Mouse (Mus musculus): ENCODE data around the gene Bfar. TPM values are rescaled to one million over a fixed set of nuclear protein-coding genes. Genes with fewer than 3 reads are reported as not detected.
"Not testable (repeated sequence)": the region's sequence is repeated elsewhere in the genome, so short reads cannot be mapped to it uniquely, and the experiment has no call there.

The Bfar gene
- polyA plus RNA-seq, 1 experiment from 2014 or later, result 43.3 TPM

- not testable (repeated sequence) for H3K36me3 ChIP-seq (ENCODE audit: control insufficient read depth, insufficient read depth, low read length); H3K9ac ChIP-seq (ENCODE audit: low read length); DNase-seq (ENCODE audit: low spot score); H3K4me1 ChIP-seq (replicated peaks; ENCODE audit: control insufficient read depth, insufficient read depth, low read length); H3K27ac ChIP-seq (ENCODE audit: low read depth); H3K4me3 ChIP-seq (ENCODE audit: low read depth, low read length); H3K27me3 ChIP-seq (replicated peaks; ENCODE audit: control insufficient read depth, insufficient read depth, low read length); ATAC-seq (replicated peaks; ENCODE audit: low FRiP score, low TSS enrichment, low read depth); H3K4me2 ChIP-seq (ENCODE audit: low read length); H3K9me3 ChIP-seq (ENCODE audit: control insufficient read depth, low read length)
- 31% methylated on average over 10 of the region's 10 CpGs for WGBS
These were observed 77.2 kb downstream of the Bfar start for GRCm38 (mm10) chr16:13748813-13749212.

GRCm38 (mm10) chr16:13749306-13749705 is 77.6 kb downstream of the Bfar start:
- Histone ChIP-seq H3K4me1 (replicated peaks; ENCODE audit: control insufficient read depth, insufficient read depth, low read length) (no peaks in the 10 kb centered on the region), H3K4me3 (ENCODE audit: low read depth, low read length) (no peak overlapping the region), H3K9me3 (ENCODE audit: control insufficient read depth, low read length) (no peaks in the 10 kb centered on the region), H3K36me3 (ENCODE audit: control insufficient read depth, insufficient read depth, low read length) (no peaks in the 10 kb centered on the region), H3K27ac (ENCODE audit: low read depth) (no peak overlapping the region), H3K9ac (ENCODE audit: low read length) (no peak overlapping the region), H3K27me3 (replicated peaks; ENCODE audit: control insufficient read depth, insufficient read depth, low read length) (no peaks in the 10 kb centered on the region), H3K4me2 (ENCODE audit: low read length) (no peak overlapping the region)
- no peak for ATAC-seq (replicated peaks; ENCODE audit: low FRiP score, low TSS enrichment, low read depth)
- WGBS, result 66% methylated on average over 5 of the region's 5 CpGs
- no peak for DNase-seq (ENCODE audit: low spot score)

GRCm38 (mm10) chr16:13749981-13750380 is 78.3 kb downstream of the Bfar start:
- ATAC-seq (replicated peaks; ENCODE audit: low FRiP score, low TSS enrichment, low read depth) (no peak), DNase-seq (ENCODE audit: low spot score) (no peak)
- no peak overlapping the region for H3K4me3 ChIP-seq (ENCODE audit: low read depth, low read length)
- 64% methylated on average over 3 of the region's 3 CpGs for WGBS
- H3K27ac ChIP-seq (ENCODE audit: low read depth), result no peak overlapping the region
- no peak overlapping the region for H3K4me2 ChIP-seq (ENCODE audit: low read length)
- H3K9ac ChIP-seq (ENCODE audit: low read length), result no peak overlapping the region
- no peaks in the 10 kb centered on the region for H3K36me3 ChIP-seq (ENCODE audit: control insufficient read depth, insufficient read depth, low read length)
- H3K9me3 ChIP-seq (ENCODE audit: control insufficient read depth, low read length), result no peaks in the 10 kb centered on the region
- no peaks in the 10 kb centered on the region for H3K27me3 ChIP-seq (replicated peaks; ENCODE audit: control insufficient read depth, insufficient read depth, low read length)
- H3K4me1 ChIP-seq (replicated peaks; ENCODE audit: control insufficient read depth, insufficient read depth, low read length), result no peaks in the 10 kb centered on the region

- DNase-seq (ENCODE audit: low spot score), result no peak
- Histone ChIP-seq H3K36me3 (ENCODE audit: control insufficient read depth, insufficient read depth, low read length) (no peaks in the 10 kb centered on the region), H3K9ac (ENCODE audit: low read length) (no peak overlapping the region), H3K27ac (ENCODE audit: low read depth) (no peak overlapping the region), H3K4me2 (ENCODE audit: low read length) (no peak overlapping the region), H3K9me3 (ENCODE audit: control insufficient read depth, low read length) (no peaks in the 10 kb centered on the region), H3K4me3 (ENCODE audit: low read depth, low read length) (no peak overlapping the region), H3K4me1 (replicated peaks; ENCODE audit: control insufficient read depth, insufficient read depth, low read length) (no peaks in the 10 kb centered on the region), H3K27me3 (replicated peaks; ENCODE audit: control insufficient read depth, insufficient read depth, low read length) (no peaks in the 10 kb centered on the region)
- ATAC-seq (replicated peaks; ENCODE audit: low FRiP score, low TSS enrichment, low read depth), result no peak
- WGBS, result 91% methylated on average over 13 of the region's 13 CpGs
These were observed 79.0 kb downstream of the Bfar start for GRCm38 (mm10) chr16:13750626-13751025.

Other genes with a start within 250 kb of the Bfar start
- gene Parn, start 3.7 kb upstream of the Bfar start, polyA plus RNA-seq (2014; fragmentation: Nextera tagmentation; extraction: Ambion mirVana), result 40.6 and 41.4 TPM in 2 replicates
- 5.5 and 6.0 TPM in 2 replicates for gene 3110001I22Rik, start 71 bp downstream of the Bfar start, polyA plus RNA-seq (2014; fragmentation: Nextera tagmentation; extraction: Ambion mirVana)
- 0.31 and 0.46 TPM in 2 replicates for gene Pla2g10, start 59.1 kb downstream of the Bfar start, polyA plus RNA-seq (2014; fragmentation: Nextera tagmentation; extraction: Ambion mirVana)
- 54.4 and 59.1 TPM in 2 replicates for gene Rrn3, start 108.8 kb downstream of the Bfar start, polyA plus RNA-seq (2014; fragmentation: Nextera tagmentation; extraction: Ambion mirVana)
- 158 and 173 TPM in 2 replicates for gene Ntan1, start 147.0 kb downstream of the Bfar start, polyA plus RNA-seq (2014; fragmentation: Nextera tagmentation; extraction: Ambion mirVana)
- gene Pdxdc1, start 231.3 kb downstream of the Bfar start, polyA plus RNA-seq (2014; fragmentation: Nextera tagmentation; extraction: Ambion mirVana), result 92.9 and 99.7 TPM in 2 replicates
- 8.1 and 8.3 TPM in 2 replicates for gene Mpv17l, start 231.3 kb downstream of the Bfar start, polyA plus RNA-seq (2014; fragmentation: Nextera tagmentation; extraction: Ambion mirVana)